Mouse (Mus musculus): ENCODE measurements at regions not wholly inside any gene's neighbourhood (a gene's known extent, or its start where the extent isn't known, plus 50 kb on each side); places are given as distances from the start of the nearest gene placed in this dataset.

DNA sequence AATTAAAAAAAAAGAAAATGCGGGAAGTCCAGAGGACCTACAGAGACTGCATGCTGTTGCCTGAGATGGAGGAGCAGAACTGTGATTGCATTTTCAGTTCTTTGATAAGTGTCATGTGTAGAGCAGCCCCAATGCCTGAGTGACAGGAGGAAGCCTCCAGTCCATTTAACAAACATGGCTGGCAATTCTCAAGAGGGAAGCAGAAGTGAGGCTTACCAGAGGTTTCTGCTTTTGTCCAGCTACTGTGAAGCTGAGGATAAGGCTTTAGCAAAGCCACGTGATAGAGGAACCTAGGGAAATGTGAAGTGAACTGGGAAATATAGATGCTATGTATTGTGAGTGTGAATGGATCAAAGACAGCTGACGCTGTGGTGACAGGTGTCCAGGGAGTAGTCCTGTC, 56.6 kb downstream of the Sucnr1 start:
- no peaks in the 10 kb centered on the region for H3K27me3 ChIP-seq (replicated peaks)
- H3K9me3 ChIP-seq: no peaks in the 10 kb centered on the region
- no peaks in the 10 kb centered on the region for H3K36me3 ChIP-seq (replicated peaks; ENCODE audit: low read length)
- no peak for TF ChIP-seq GATA1 (IDR thresholded peaks at IDR 0.05; ENCODE audit: borderline replicate concordance, low read length)
- no peak for TF ChIP-seq FLI1 (IDR thresholded peaks at IDR 0.05; ENCODE audit: low read length)
- H3K4me1 ChIP-seq: peaks cover 11% of the 10 kb centered on the region
- H3K4me3 ChIP-seq (replicated peaks): no peak overlapping the region

DNA sequence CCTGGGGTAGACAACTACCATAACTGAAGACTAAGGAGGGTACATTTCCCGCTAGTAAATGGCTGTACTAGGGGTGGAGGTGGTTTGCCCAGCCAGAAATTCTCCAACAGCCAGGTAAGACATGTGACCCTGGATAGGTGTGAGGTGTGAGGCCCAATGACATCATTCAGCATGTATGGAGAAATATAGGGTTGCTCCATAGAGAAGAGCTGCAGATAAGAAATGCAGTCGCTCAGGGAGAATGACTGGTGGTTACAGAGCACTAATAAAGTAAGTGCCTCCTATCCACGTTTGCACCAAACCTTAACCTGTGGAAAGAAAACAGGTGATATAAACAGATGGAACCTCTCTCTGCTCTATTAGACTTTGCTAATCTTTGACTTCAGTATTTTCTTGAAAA, 78.2 kb downstream of the Sucnr1 start:
- H3K4me3 ChIP-seq (replicated peaks): no peak overlapping the region
- no peaks in the 10 kb centered on the region for H3K36me3 ChIP-seq (replicated peaks; ENCODE audit: low read length)
- H3K27me3 ChIP-seq (replicated peaks): no peaks in the 10 kb centered on the region
- no peaks in the 10 kb centered on the region for H3K4me1 ChIP-seq
- no peaks in the 10 kb centered on the region for H3K9me3 ChIP-seq
- TF ChIP-seq FLI1 (IDR thresholded peaks at IDR 0.05; ENCODE audit: low read length) (no peak), GATA1 (IDR thresholded peaks at IDR 0.05; ENCODE audit: borderline replicate concordance, low read length) (no peak)

DNA sequence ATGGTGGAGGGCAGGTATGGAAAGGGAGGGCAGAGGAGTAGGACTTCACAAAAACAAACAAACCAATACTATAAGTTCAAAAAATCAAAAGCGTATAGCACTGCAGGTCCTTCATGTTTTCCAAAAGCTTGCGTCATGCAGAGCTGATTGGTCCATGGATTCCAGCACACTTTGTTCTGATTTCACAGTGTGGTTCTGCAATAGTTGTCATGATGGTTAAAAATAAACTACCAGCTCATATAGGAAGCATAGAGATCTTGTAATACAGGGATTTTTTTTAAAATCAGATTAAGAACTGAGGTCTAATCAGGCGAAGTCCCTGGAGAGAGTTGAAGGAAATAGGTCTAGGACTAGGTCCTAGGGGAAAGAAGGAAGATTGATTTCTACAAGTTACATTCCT, 86.0 kb downstream of the Sucnr1 start:
- no peaks in the 10 kb centered on the region for H3K36me3 ChIP-seq (replicated peaks; ENCODE audit: low read length)
- no peak for TF ChIP-seq GATA1 (IDR thresholded peaks at IDR 0.05; ENCODE audit: borderline replicate concordance, low read length)
- TF ChIP-seq FLI1 (IDR thresholded peaks at IDR 0.05; ENCODE audit: low read length): no peak

DNA sequence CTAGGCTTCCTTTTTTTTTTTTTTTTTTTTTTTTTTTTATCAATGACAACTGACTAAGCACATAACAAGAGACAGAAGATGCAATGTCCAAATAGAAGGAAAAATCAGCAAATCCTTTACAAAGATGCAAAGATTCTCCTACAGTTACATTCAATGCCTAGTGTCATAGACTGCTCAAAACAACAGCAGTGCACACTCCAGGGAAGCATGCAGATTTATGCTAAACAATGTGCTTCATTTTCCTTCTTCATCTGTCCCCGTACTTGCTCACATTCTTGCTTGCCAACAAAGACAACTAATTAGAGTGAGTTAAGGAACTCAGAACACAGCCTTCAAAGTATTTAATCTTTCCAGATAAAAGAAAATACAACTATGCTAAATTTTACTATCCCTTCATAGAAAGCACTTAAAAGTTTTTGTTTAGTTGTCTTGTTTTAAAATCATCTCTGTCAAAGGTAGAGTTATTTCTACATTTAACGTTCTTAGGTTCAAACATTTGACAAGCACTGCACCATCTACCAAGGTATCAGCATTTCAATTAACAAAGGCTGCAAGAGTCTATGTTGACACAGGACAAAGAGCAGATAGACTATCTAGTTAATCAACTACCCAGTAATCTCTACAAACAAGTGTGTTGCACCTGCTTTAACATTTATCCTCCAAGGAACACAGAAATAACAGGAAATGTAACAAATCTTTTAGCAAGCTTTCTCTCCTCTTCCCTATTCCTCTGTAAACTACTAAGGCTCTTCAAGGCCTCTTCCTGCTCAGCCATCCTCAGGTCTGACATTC, 86.7 kb downstream of the Sucnr1 start:
- Histone ChIP-seq H3K36me3 (replicated peaks; ENCODE audit: low read length) (no peaks in the 10 kb centered on the region), H3K9me3 (no peaks in the 10 kb centered on the region), H3K4me3 (replicated peaks) (no peak overlapping the region), H3K27me3 (replicated peaks) (no peaks in the 10 kb centered on the region), H3K4me1 (peaks cover 19% of the 10 kb centered on the region)
- no peak for TF ChIP-seq GATA1 (IDR thresholded peaks at IDR 0.05; ENCODE audit: borderline replicate concordance, low read length)
- no peak for TF ChIP-seq FLI1 (IDR thresholded peaks at IDR 0.05; ENCODE audit: low read length)

More for the DNA sequence above, 86.0 kb downstream of the Sucnr1 start:
- H3K9me3 ChIP-seq: no peaks in the 10 kb centered on the region
- H3K4me3 ChIP-seq (replicated peaks): no peak overlapping the region
- H3K27me3 ChIP-seq (replicated peaks): no peaks in the 10 kb centered on the region
- peaks cover 19% of the 10 kb centered on the region for H3K4me1 ChIP-seq

DNA sequence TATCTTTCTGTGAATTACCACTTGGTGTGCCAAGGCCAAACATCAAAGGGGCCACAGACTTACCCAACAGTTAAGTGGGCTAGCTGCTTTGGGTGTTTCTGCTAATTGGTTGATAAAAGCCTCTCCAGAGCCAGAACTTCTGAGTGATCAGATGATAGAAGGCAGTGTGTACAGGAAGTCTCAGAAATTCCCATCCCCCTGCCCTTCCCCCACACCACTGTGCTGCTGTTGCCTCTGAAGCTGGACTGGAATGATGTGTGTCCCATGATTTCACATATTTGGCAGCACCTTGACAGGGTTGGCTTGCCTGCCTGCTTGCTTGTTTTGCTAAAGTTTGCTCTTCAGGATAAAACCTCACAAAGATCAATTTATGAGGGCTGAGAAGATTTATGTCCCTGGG, 87.9 kb downstream of the Sucnr1 start:
- H3K36me3 ChIP-seq (replicated peaks; ENCODE audit: low read length): no peaks in the 10 kb centered on the region

DNA sequence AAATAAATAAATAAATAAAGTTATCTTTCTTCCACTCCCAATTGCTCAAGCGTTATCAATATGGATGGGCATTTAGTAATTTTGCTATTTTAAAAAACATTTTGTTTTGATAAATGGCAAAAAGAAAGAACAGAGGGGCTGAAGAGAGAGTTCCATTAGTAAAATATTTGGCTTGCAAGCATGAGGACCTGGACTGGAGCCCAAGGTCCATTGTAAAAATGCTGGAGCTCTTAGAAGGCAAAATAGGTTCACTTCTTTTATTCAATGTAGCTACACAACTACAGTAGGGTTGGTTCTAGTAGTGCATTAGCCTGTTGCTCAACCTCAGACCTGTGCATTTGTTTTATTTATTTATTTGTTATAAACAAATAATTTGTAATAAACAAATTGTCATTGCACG, 102.8 kb downstream of the Sucnr1 start:
- no peaks in the 10 kb centered on the region for H3K4me1 ChIP-seq
- no peaks in the 10 kb centered on the region for H3K27me3 ChIP-seq (replicated peaks)
- H3K36me3 ChIP-seq (replicated peaks; ENCODE audit: low read length): no peaks in the 10 kb centered on the region
- TF ChIP-seq GATA1 (IDR thresholded peaks at IDR 0.05; ENCODE audit: borderline replicate concordance, low read length): no peak
- TF ChIP-seq FLI1 (IDR thresholded peaks at IDR 0.05; ENCODE audit: low read length): no peak
- H3K4me3 ChIP-seq (replicated peaks): no peak overlapping the region
- no peaks in the 10 kb centered on the region for H3K9me3 ChIP-seq

More for the DNA sequence above, 87.9 kb downstream of the Sucnr1 start:
- Histone ChIP-seq H3K4me3 (replicated peaks) (peak overlapping the region; percentile 15), H3K27me3 (replicated peaks) (no peaks in the 10 kb centered on the region), H3K4me1 (peaks cover 19% of the 10 kb centered on the region), H3K9me3 (no peaks in the 10 kb centered on the region)
- TF ChIP-seq FLI1 (IDR thresholded peaks at IDR 0.05; ENCODE audit: low read length): no peak
- no peak for TF ChIP-seq GATA1 (IDR thresholded peaks at IDR 0.05; ENCODE audit: borderline replicate concordance, low read length)

DNA sequence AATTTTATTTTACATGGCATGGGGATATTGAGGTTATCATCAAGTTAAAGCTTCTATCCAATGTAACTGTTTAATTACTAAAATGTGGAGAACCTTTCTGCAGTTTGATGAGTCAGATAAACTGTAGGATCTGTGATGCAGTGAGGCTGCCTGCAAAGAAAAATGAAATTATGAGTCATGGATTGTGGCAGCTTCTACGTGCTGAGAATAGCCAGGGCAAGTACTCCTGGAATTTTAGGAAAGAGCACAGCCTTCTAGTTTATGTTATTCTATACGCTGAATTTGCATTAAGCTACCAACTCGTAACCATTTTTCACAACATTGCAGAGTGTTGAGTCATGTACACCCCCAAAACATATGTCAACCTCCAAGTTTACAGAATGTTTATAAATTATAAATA, 114.4 kb downstream of the Sucnr1 start:
- no peak for TF ChIP-seq GATA1 (IDR thresholded peaks at IDR 0.05; ENCODE audit: borderline replicate concordance, low read length)
- no peak for TF ChIP-seq FLI1 (IDR thresholded peaks at IDR 0.05; ENCODE audit: low read length)
- Histone ChIP-seq H3K9me3 (peaks cover 4% of the 10 kb centered on the region; the same call in 1 of the 2 replicates), H3K27me3 (replicated peaks) (no peaks in the 10 kb centered on the region), H3K4me1 (no peaks in the 10 kb centered on the region), H3K36me3 (replicated peaks; ENCODE audit: low read length) (no peaks in the 10 kb centered on the region), H3K4me3 (replicated peaks) (no peak overlapping the region)

DNA sequence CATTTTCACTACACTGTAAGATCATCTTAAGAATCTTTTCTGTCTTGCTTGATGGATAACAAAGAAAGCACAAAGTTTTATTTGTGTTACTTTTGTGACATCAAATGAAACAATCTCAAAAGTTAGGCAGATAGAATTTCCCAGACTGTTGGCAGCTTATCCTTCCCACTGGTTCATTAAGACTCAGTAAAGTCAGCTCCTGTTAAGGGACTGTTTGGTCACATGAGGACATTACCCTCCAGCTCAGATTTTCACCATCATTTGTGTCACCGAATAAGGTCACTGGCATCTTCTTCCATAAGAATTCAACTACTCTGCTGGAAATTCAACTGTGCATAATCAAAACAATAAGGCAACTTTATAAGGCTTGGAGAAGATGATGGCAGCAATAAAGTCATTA, 126.3 kb downstream of the Sucnr1 start:
- Histone ChIP-seq H3K9me3 (no peaks in the 10 kb centered on the region), H3K4me3 (replicated peaks) (no peak overlapping the region), H3K4me1 (no peaks in the 10 kb centered on the region), H3K36me3 (replicated peaks; ENCODE audit: low read length) (no peaks in the 10 kb centered on the region), H3K27me3 (replicated peaks) (no peaks in the 10 kb centered on the region)
- no peak for TF ChIP-seq GATA1 (IDR thresholded peaks at IDR 0.05; ENCODE audit: borderline replicate concordance, low read length)
- no peak for TF ChIP-seq FLI1 (IDR thresholded peaks at IDR 0.05; ENCODE audit: low read length)

DNA sequence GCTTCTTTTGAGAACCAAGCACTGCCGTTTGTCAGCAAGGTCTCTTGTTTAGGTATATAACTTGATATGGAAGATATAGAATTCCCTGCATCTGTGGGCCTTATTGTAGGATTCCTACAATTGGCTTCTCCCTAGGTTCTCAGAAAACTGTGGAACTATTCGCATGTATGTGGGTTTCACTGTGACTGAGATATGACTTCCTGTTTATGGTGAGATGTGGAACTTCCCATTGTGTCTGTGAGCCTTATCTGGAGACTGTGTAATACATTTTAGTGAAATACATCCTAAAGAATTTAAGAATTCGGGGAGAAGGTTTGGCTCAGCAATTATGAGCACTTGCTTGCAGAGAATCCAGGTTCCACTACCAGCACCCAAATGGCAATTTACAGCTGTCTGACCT, 137.3 kb downstream of the Sucnr1 start:
- no peak overlapping the region for H3K4me3 ChIP-seq (replicated peaks)
- no peaks in the 10 kb centered on the region for H3K27me3 ChIP-seq (replicated peaks)
- H3K4me1 ChIP-seq: peaks cover 7% of the 10 kb centered on the region
- no peaks in the 10 kb centered on the region for H3K36me3 ChIP-seq (replicated peaks; ENCODE audit: low read length)
- no peaks in the 10 kb centered on the region for H3K9me3 ChIP-seq
- TF ChIP-seq GATA1 (IDR thresholded peaks at IDR 0.05; ENCODE audit: borderline replicate concordance, low read length): no peak
- TF ChIP-seq FLI1 (IDR thresholded peaks at IDR 0.05; ENCODE audit: low read length): no peak

DNA sequence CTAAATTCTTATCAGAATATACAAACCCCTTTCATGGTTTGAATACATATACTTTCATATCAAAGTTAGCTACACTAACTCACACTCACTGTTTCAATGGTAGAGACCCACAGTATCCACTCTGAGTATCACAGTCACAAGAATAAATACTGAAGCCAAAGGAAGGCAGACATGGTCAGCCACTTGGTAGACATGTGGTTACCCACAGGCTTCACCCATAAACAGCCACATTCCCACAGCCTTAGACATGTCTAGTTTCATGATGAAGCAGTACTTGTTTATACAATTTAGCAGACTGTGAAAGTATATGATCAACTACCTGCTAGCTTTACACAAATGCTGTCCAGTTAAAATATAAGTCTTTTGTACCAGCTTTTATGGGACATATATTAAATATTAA, 159.0 kb downstream of the Sucnr1 start:
- Histone ChIP-seq H3K4me3 (replicated peaks) (no peak overlapping the region), H3K27me3 (replicated peaks) (no peaks in the 10 kb centered on the region), H3K4me1 (peaks cover 8% of the 10 kb centered on the region), H3K36me3 (replicated peaks; ENCODE audit: low read length) (no peaks in the 10 kb centered on the region), H3K9me3 (no peaks in the 10 kb centered on the region)
- TF ChIP-seq FLI1 (IDR thresholded peaks at IDR 0.05; ENCODE audit: low read length) (no peak), GATA1 (IDR thresholded peaks at IDR 0.05; ENCODE audit: borderline replicate concordance, low read length) (no peak)

All from megakaryocyte, embryonic 14.5 days (primary cell).